Mouse (Mus musculus) ES-Bruce4 (cell line): ENCODE data around the gene Psmc3.

ENCODE experiments used
- CTCF ChIP-seq: IDR thresholded peaks from one replicate; pipeline ENCODE4 v1.8.1; 2011; ENCODE audit warnings: low read depth, low read length
- EP300 ChIP-seq: IDR thresholded peaks from 2 replicates; pipeline ENCODE4 v1.6.1; 2011; ENCODE audit warnings: low read depth, low read length; ENCODE audit not compliant: insufficient read depth
- POLR2A ChIP-seq: IDR thresholded peaks from one replicate; pipeline ENCODE4 v1.8.1; 2011; ENCODE audit warnings: low read length; ENCODE audit not compliant: insufficient read depth

- TF ChIP-seq CTCF (no peak), EP300 (no peak), POLR2A (no peak)
These were observed 29.6 kb downstream of the Psmc3 start for GRCm38 (mm10) chr2:91083366-91083940.
